Comparison of ENCODE assay signal across 25 mouse cellular contexts in the genomic region with DNA sequence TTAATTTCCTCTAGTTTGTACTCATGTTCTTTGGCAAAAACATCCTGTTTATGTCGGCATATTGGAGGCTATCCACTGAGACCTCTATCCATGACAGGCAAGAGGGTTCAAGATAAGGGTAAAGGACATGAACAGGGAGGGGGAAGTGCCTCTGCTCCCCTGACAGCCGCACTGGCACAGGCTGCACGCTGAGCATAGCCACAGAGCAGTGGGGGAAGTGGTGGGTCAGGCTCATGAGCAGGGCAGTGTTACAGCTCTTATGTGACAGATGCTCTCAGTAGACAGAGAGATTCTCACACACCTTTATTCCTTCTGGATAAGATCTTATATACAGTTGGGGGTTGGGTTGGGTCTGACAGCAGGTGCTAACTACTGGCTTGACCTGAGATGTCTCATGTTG.
"Had no signal": no experiment of that assay in that cellular context is flagged by ENCODE, and none has a peak within 500 bp of the region (broad histone marks: within the 10 kb centered on the region; RNA-seq: fewer than 3 reads in every experiment).

No protein-coding gene starts in this region.

- DNase-seq: gastrocnemius, postnatal 14 days; gastrocnemius, postnatal 36 days; heart, adult 18-20 months; heart, postnatal 14 days; heart, postnatal 4 days; kidney, adult 11 months; kidney, adult 2 months; kidney, adult 9 months; kidney, postnatal 14 days; kidney, postnatal 36 days; liver; liver, embryonic 13.5 days had no signal

- ATAC-seq: hindbrain, embryonic 16.5 days; intestine, embryonic 16.5 days had no signal

- H3K9me3 ChIP-seq: heart, embryonic 10.5 days; hindbrain, embryonic 10.5 days; hindbrain, embryonic 12.5 days; kidney, embryonic 15.5 days; limb, embryonic 10.5 days; liver, embryonic 15.5 days had no signal

- H3K36me3 ChIP-seq: heart, embryonic 10.5 days; heart, embryonic 12.5 days; hindbrain, embryonic 10.5 days; hindbrain, embryonic 12.5 days; kidney, embryonic 15.5 days; limb, embryonic 10.5 days; limb, embryonic 12.5 days; liver, embryonic 13.5 days; liver, embryonic 15.5 days had no signal

- H3K4me1 ChIP-seq: heart, embryonic 10.5 days; heart, embryonic 12.5 days; hindbrain, embryonic 10.5 days; hindbrain, embryonic 12.5 days; kidney, embryonic 15.5 days; limb, embryonic 10.5 days; limb, embryonic 12.5 days; liver, embryonic 13.5 days; liver, embryonic 15.5 days had no signal

- H3K9ac ChIP-seq: heart, embryonic 12.5 days; hindbrain, embryonic 12.5 days; hindbrain, embryonic 14.5 days; kidney, embryonic 15.5 days; limb, embryonic 12.5 days; liver, embryonic 13.5 days; liver, embryonic 15.5 days had no signal

- H3K4me3 ChIP-seq: heart, embryonic 10.5 days; heart, embryonic 12.5 days; hindbrain, embryonic 10.5 days; hindbrain, embryonic 12.5 days; kidney, embryonic 15.5 days; left cerebral cortex, adult 2 months; limb, embryonic 10.5 days; limb, embryonic 12.5 days; liver, embryonic 13.5 days; liver, embryonic 15.5 days had no signal

- H3K27ac ChIP-seq: heart, embryonic 10.5 days; hindbrain, embryonic 10.5 days; hindbrain, embryonic 12.5 days; hindbrain, embryonic 14.5 days; kidney, embryonic 15.5 days; kidney, postnatal 0 days; left cerebral cortex, adult 2 months; limb, embryonic 10.5 days; limb, embryonic 12.5 days; liver, embryonic 13.5 days; liver, embryonic 15.5 days had no signal

- H3K27me3 ChIP-seq: heart, embryonic 12.5 days; hindbrain, embryonic 12.5 days; kidney, embryonic 15.5 days; limb, embryonic 12.5 days; liver, embryonic 13.5 days; liver, embryonic 15.5 days had no signal

- H3K4me2 ChIP-seq: heart, embryonic 12.5 days; hindbrain, embryonic 12.5 days; hindbrain, embryonic 14.5 days; kidney, embryonic 15.5 days; limb, embryonic 12.5 days; liver, embryonic 13.5 days; liver, embryonic 15.5 days had no signal
